8 mouse cellular contexts compared by ENCODE assay signal in the genomic region with DNA sequence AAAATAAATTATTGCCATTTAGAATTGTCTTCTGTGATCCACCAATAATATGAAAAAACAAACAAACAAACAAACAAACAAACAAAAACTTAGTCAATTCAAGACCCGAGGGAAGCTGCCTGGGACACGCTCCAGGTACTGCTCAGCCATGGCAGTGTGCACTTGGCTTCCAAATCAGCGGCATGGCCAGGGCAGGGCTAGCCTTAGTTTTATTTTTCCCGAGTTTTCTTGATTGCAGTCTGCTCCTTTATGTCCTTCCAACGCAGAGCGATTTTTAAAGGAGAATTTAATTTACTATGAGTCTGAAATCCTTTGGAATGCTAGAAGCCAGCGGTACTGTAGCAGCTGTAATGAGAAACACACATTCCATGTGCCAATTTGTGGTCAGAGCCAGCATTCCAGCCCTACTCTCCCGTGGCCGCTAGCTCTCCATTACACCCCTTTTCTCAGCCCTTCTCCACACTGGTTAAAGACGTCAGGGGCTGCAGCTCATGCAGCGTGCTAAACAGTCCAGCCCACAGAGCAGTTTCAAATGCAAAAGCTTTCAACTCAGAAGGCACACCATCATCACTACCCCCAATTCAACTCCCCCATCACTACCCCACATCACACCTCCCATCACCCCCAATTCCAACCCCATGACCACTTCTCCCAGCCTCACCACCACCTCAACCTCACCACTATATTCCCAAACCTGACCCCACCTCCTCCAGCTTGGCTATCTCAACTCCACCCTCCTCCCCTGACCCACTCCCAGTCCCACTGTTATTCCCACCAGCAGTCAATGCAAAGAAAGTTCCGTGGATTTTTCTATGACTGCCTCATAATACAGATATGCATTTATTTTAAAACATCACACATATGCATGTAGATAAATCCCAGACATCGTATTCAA.
DNase-seq lines count a peak whose midpoint lies in the region; ATAC-seq and TF ChIP-seq lines count a peak whose summit lies in the region.

No protein-coding gene starts in this region.

- no peak overlapping the region; the same call in 1 of the 2 replicates for H3K4me2 ChIP-seq in lung, embryonic 14.5 days
- peak overlapping the region; percentile 15; the same call in 1 of the 2 replicates for H3K4me2 ChIP-seq in embryonic facial prominence, embryonic 15.5 days (replicated peaks)
- 0 out of 2 replicates have a peak overlapping the region, but pooled peaks have one; percentile 3 for H3K4me2 ChIP-seq in kidney, embryonic 16.5 days (replicated peaks; ENCODE audit: low read depth, low read length)
- H3K4me2 ChIP-seq in stomach, embryonic 15.5 days, result no peak overlapping the region

- 32% methylated on average over 13 of the region's 13 CpGs for WGBS in lung, embryonic 14.5 days
- WGBS in embryonic facial prominence, embryonic 15.5 days, result 18% methylated on average over 13 of the region's 13 CpGs
- 41% methylated on average over 13 of the region's 13 CpGs for WGBS in kidney, embryonic 16.5 days
- WGBS in stomach, embryonic 15.5 days, result 39% methylated on average over 13 of the region's 13 CpGs

- H3K9ac ChIP-seq in lung, embryonic 14.5 days, result no peak overlapping the region
- no peak overlapping the region for H3K9ac ChIP-seq in embryonic facial prominence, embryonic 15.5 days
- H3K9ac ChIP-seq in kidney, embryonic 16.5 days (replicated peaks; ENCODE audit: low read length), result no peak overlapping the region
- no peak overlapping the region for H3K9ac ChIP-seq in stomach, embryonic 15.5 days

- no peak overlapping the region for H3K4me3 ChIP-seq in lung, embryonic 14.5 days (ENCODE audit: low read depth, low read length)
- no peak overlapping the region; the same call in 1 of the 2 replicates for H3K4me3 ChIP-seq in embryonic facial prominence, embryonic 15.5 days (replicated peaks)
- H3K4me3 ChIP-seq in kidney, embryonic 16.5 days (ENCODE audit: low read length), result no peak overlapping the region
- no peak overlapping the region for H3K4me3 ChIP-seq in stomach, embryonic 15.5 days (replicated peaks)

- DNase-seq in lung, embryonic 14.5 days, result peak; percentile 76
- no peak for DNase-seq in lung, adult 18-20 months
- no peak for DNase-seq in right cerebral cortex, postnatal 36 days (ENCODE audit: low spot score in 2 of 2)
- no peak for DNase-seq in frontal cortex, postnatal 25 days (ENCODE audit: low spot score in 2 of 2)
- DNase-seq in adrenal gland, postnatal 25 days, result no peak

- no peaks in the 10 kb centered on the region for H3K9me3 ChIP-seq in lung, embryonic 14.5 days (ENCODE audit: low read depth, low read length)
- no peaks in the 10 kb centered on the region for H3K9me3 ChIP-seq in embryonic facial prominence, embryonic 15.5 days (replicated peaks)
- no peaks in the 10 kb centered on the region for H3K9me3 ChIP-seq in kidney, embryonic 16.5 days (ENCODE audit: low read length)
- no peaks in the 10 kb centered on the region for H3K9me3 ChIP-seq in stomach, embryonic 15.5 days

- peak; percentile 78; the same call in 1 of the 2 replicates for ATAC-seq in lung, embryonic 14.5 days (ENCODE audit: insufficient read depth)
- ATAC-seq in embryonic facial prominence, embryonic 15.5 days (ENCODE audit: insufficient number of reproducible peaks, low FRiP score, low TSS enrichment, low read depth), result peak; percentile 94
- peak; percentile 83 for ATAC-seq in kidney, embryonic 16.5 days (ENCODE audit: low FRiP score, low TSS enrichment)
- peak; percentile 47; the same call in 1 of the 2 replicates for ATAC-seq in stomach, embryonic 15.5 days (ENCODE audit: insufficient read depth, low FRiP score, low read depth)

- no peaks in the 10 kb centered on the region for H3K36me3 ChIP-seq in lung, embryonic 14.5 days (ENCODE audit: insufficient read depth)
- no peaks in the 10 kb centered on the region for H3K36me3 ChIP-seq in embryonic facial prominence, embryonic 15.5 days
- no peaks in the 10 kb centered on the region for H3K36me3 ChIP-seq in kidney, embryonic 16.5 days (ENCODE audit: insufficient read depth, low read length)
- no peaks in the 10 kb centered on the region for H3K36me3 ChIP-seq in stomach, embryonic 15.5 days

- TF ChIP-seq CTCF in lung, embryonic 14.5 days (IDR thresholded peaks at IDR 0.05; ENCODE audit: low read depth), result no peak

- H3K4me1 ChIP-seq in lung, embryonic 14.5 days (ENCODE audit: insufficient read depth), result peaks cover 6% of the 10 kb centered on the region; the same call in 1 of the 2 replicates
- H3K4me1 ChIP-seq in embryonic facial prominence, embryonic 15.5 days, result peaks cover 54% of the 10 kb centered on the region
- peaks cover 17% of the 10 kb centered on the region for H3K4me1 ChIP-seq in kidney, embryonic 16.5 days (ENCODE audit: insufficient read depth, low read length)
- H3K4me1 ChIP-seq in stomach, embryonic 15.5 days, result peaks cover 8% of the 10 kb centered on the region; the same call in 1 of the 2 replicates

- H3K27me3 ChIP-seq in lung, embryonic 14.5 days (ENCODE audit: insufficient read depth, low read length), result no peaks in the 10 kb centered on the region
- no peaks in the 10 kb centered on the region for H3K27me3 ChIP-seq in embryonic facial prominence, embryonic 15.5 days
- H3K27me3 ChIP-seq in kidney, embryonic 16.5 days (ENCODE audit: insufficient read depth, low read length), result no peaks in the 10 kb centered on the region
- H3K27me3 ChIP-seq in stomach, embryonic 15.5 days (replicated peaks), result no peaks in the 10 kb centered on the region

- peak overlapping the region; percentile 34 for H3K27ac ChIP-seq in lung, embryonic 14.5 days (ENCODE audit: low read depth)
- peak overlapping the region; percentile 92 for H3K27ac ChIP-seq in embryonic facial prominence, embryonic 15.5 days (replicated peaks)
- H3K27ac ChIP-seq in kidney, embryonic 16.5 days (ENCODE audit: low read length), result peak overlapping the region; percentile 11; the same call in 1 of the 2 replicates
- H3K27ac ChIP-seq in stomach, embryonic 15.5 days, result peak overlapping the region; percentile 26; the same call in 1 of the 2 replicates

Comparison
In these comparisons a context has a peak if more than half of its experiments do, and no peak if none do; other contexts are left out.
1. H3K27ac ChIP-seq: peak in every context shown above with its lines; median percentile 92 in embryonic facial prominence, embryonic 15.5 days; 34 in lung, embryonic 14.5 days; 26 in stomach, embryonic 15.5 days; 11 in kidney, embryonic 16.5 days.
2. H3K4me2 ChIP-seq: peak in embryonic facial prominence, embryonic 15.5 days (single experiment) and kidney, embryonic 16.5 days (single experiment); none in lung, embryonic 14.5 days (single experiment) and stomach, embryonic 15.5 days (single experiment).
3. Peak in every context shown above with its lines, with median percentiles within 50 percentile points of each other: ATAC-seq.